Mouse (Mus musculus) E14TG2a.4 (cell line): ENCODE data around the gene Esyt2.

Experiments
- H3K27me3 ChIP-seq: 2 replicates; pipeline ENCODE4 v1.6.1; 2014; ENCODE audit warnings: low read length, control low read depth; ENCODE audit not compliant: insufficient read depth
- H3K36me3 ChIP-seq: 2 replicates; pipeline ENCODE4 v1.6.1; 2014; ENCODE audit warnings: low read length, control low read depth; ENCODE audit not compliant: insufficient read depth
- H3K4me1 ChIP-seq: replicated peaks from 2 replicates; pipeline ENCODE4 v1.6.1; 2014; ENCODE audit warnings: low read depth, low read length, control low read depth
- H3K4me3 ChIP-seq: replicated peaks from 2 replicates; pipeline ENCODE4 v1.5.1; 2014; ENCODE audit warnings: mild to moderate bottlenecking, low read length
- H3K9me3 ChIP-seq: 2 replicates; pipeline ENCODE4 v1.6.1; 2014; ENCODE audit warnings: low read length, control low read depth
- CTCF ChIP-seq: conservative IDR thresholded peaks from 2 replicates; pipeline ENCODE4 v1.5.1; 2014; ENCODE audit warnings: low read length
- NANOG ChIP-seq: IDR thresholded peaks from 2 replicates; pipeline ENCODE4 v1.6.1; 2014; ENCODE audit warnings: borderline replicate concordance, low read length, mixed read lengths
- POU5F1 ChIP-seq: IDR thresholded peaks from 2 replicates; pipeline ENCODE4 v1.6.1; 2014; ENCODE audit warnings: low read length, borderline replicate concordance

Esyt2 gene

DNA sequence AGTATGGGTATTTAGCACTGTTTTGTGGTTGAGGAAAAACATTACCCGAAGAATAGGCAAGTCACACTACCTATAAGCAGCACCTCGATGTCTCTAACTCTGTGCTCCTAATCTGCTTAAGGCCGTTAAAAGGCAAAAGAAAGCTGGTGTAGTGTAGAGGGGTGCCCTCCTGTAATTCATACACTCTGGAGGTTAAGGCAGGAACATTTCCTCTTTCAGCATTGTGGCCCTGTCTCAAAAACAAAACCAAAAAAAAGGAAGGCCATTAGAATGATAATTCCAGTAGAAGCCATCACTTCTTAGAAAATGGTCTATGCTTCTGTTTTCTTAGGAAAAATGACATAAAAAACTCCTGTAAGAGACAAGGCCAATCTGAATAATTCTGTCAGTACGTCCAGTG, 70.0 kb downstream of the Esyt2 start:
- Histone ChIP-seq H3K4me3 (no peak overlapping the region), H3K9me3 (no peaks in the 10 kb centered on the region), H3K27me3 (no peaks in the 10 kb centered on the region), H3K4me1 (no peaks in the 10 kb centered on the region), H3K36me3 (peaks cover 32% of the 10 kb centered on the region)
- TF ChIP-seq CTCF (no peak), POU5F1 (no peak), NANOG (no peak)

DNA sequence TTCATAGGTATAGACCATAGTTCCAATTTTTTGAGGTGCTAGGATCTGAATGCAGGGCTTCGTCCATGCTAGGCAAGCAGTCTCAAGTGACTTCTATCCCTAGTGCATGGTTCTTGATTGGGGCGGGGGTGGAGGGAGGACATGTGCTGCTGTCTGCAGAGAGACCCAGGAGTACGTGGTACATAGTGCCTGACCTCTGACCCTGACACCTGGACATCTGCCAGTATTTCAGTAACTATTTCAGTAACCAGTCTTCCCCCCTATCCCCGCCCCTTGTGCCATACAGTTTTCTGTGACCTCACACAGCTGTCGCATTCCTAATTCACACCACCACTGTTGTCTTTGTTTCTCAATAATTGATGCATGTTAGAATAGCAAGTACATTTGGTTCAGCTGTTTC, 71.4 kb downstream of the Esyt2 start:
- peaks cover 27% of the 10 kb centered on the region for H3K36me3 ChIP-seq
- no peaks in the 10 kb centered on the region for H3K4me1 ChIP-seq
- no peak for TF ChIP-seq POU5F1
- no peak for TF ChIP-seq NANOG
- TF ChIP-seq CTCF, result no peak

DNA sequence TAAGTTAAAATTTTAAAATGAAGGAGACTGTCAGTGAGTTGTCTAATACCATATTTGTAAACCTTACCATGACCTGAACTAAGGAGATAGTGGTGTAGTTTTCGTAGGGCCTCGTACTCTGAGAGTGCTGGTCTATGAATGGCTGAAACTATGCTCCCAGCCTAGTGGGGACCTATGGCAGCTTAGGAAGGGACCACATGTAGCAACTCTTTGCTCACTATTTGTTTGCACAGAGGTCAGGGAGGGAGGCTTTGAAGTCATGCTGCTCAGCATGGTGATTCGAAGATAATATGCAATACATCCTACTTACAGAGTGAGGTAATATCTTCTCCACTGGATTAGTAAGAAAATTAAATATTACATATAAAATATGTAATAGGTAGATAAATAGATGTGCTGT, 73.7 kb downstream of the Esyt2 start:
- peaks cover 22% of the 10 kb centered on the region for H3K36me3 ChIP-seq

More for the DNA sequence above, 71.4 kb downstream of the Esyt2 start:
- Histone ChIP-seq H3K4me3 (no peak overlapping the region), H3K9me3 (no peaks in the 10 kb centered on the region), H3K27me3 (no peaks in the 10 kb centered on the region)

DNA sequence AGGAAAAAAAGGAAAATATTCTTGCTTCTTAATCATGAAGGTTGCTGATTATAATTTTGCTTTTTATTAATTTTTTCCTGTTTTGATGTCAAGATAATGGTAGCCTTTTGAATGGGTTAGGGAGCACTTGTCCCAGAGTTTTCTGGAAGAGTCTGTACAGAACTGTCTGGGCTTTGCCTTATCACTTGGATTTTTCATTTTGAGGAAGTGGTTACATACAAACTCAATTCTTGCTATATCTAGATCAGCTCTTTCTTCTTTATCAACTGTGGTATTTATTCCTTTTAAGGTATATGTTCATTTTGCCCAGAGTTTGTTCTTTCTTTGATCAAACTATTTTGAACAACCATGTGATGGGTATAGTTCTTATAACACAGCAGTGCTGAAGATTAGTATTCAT, 81.1 kb downstream of the Esyt2 start:
- no peaks in the 10 kb centered on the region for H3K27me3 ChIP-seq
- peaks cover 34% of the 10 kb centered on the region for H3K36me3 ChIP-seq
- TF ChIP-seq NANOG (no peak), CTCF (no peak), POU5F1 (no peak)
- no peaks in the 10 kb centered on the region for H3K9me3 ChIP-seq
- no peaks in the 10 kb centered on the region for H3K4me1 ChIP-seq
- no peak overlapping the region for H3K4me3 ChIP-seq

More for the DNA sequence above, 73.7 kb downstream of the Esyt2 start:
- TF ChIP-seq POU5F1 (no peak), CTCF (no peak), NANOG (no peak)
- Histone ChIP-seq H3K9me3 (no peaks in the 10 kb centered on the region), H3K4me1 (no peaks in the 10 kb centered on the region), H3K27me3 (no peaks in the 10 kb centered on the region), H3K4me3 (no peak overlapping the region)

DNA sequence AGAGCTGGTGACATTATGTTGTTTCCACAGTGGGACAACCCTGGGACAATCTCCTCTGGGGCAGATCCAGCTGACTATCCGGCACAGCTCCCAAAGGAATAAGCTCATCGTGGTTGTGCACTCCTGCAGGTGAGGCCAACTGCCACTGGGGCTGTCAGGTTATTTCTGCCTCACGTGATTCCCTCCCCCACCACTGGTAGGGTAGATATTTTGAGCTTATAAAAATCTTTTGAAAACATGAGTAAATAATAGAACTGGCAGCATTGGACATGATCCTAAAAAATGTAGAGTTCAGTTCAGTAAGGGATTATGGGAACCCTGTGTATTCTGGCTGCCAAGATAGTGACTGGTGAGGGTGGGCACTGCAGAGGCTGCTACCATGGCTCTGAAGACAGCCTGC, 85.9 kb downstream of the Esyt2 start:
- H3K4me3 ChIP-seq, result no peak overlapping the region
- TF ChIP-seq CTCF, result no peak
- no peaks in the 10 kb centered on the region for H3K4me1 ChIP-seq
- no peaks in the 10 kb centered on the region for H3K9me3 ChIP-seq
- H3K36me3 ChIP-seq, result peaks cover 60% of the 10 kb centered on the region
- no peaks in the 10 kb centered on the region for H3K27me3 ChIP-seq

GRCm38 (mm10) chr12:116367346-116367745, 86.3 kb downstream of the Esyt2 start:
- TF ChIP-seq CTCF (no peak), POU5F1 (no peak), NANOG (no peak)
- H3K27me3 ChIP-seq, result no peaks in the 10 kb centered on the region
- H3K4me3 ChIP-seq, result no peak overlapping the region
- H3K9me3 ChIP-seq, result no peaks in the 10 kb centered on the region
- no peaks in the 10 kb centered on the region for H3K4me1 ChIP-seq
- H3K36me3 ChIP-seq, result peaks cover 60% of the 10 kb centered on the region

DNA sequence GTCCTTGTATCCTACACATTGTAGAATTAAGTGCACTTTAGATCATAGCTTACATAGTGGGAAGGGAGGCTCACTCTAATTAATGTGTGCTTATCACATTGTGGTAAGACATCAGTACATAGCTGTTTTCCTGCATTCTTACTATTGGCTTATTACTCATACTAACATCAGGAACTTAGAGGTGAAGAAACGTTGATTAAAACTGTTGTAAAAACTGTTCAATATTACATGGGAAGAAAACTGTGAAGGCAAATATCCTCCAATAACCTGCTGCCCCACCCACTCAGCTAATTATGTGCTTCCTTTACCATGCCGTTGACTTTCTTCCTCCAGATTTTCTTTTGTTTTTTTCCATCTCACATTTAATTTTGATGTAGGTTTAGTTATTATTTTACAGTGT, 87.9 kb downstream of the Esyt2 start:
- Histone ChIP-seq H3K4me3 (no peak overlapping the region), H3K9me3 (no peaks in the 10 kb centered on the region), H3K27me3 (no peaks in the 10 kb centered on the region), H3K36me3 (peaks cover 52% of the 10 kb centered on the region), H3K4me1 (no peaks in the 10 kb centered on the region)
- TF ChIP-seq POU5F1, result no peak
- TF ChIP-seq CTCF, result no peak
- TF ChIP-seq NANOG, result no peak

GRCm38 (mm10) chr12:116383101-116383500, 102.1 kb downstream of the Esyt2 start:
- H3K4me1 ChIP-seq, result no peaks in the 10 kb centered on the region
- no peaks in the 10 kb centered on the region for H3K27me3 ChIP-seq
- peaks cover 11% of the 10 kb centered on the region; the same call in 1 of the 2 replicates for H3K36me3 ChIP-seq
- H3K9me3 ChIP-seq, result peaks cover 66% of the 10 kb centered on the region
- no peak overlapping the region for H3K4me3 ChIP-seq
- no peak for TF ChIP-seq CTCF
- TF ChIP-seq POU5F1, result no peak

GRCm38 (mm10) chr12:116383995-116384394, 103.0 kb downstream of the Esyt2 start:
- Histone ChIP-seq H3K4me3 (no peak overlapping the region), H3K36me3 (peaks cover 11% of the 10 kb centered on the region; the same call in 1 of the 2 replicates)

More at GRCm38 (mm10) chr12:116383995-116384394, 103.0 kb downstream of the Esyt2 start:
- Histone ChIP-seq H3K4me1 (no peaks in the 10 kb centered on the region), H3K27me3 (no peaks in the 10 kb centered on the region), H3K9me3 (peaks cover 61% of the 10 kb centered on the region)
- no peak for TF ChIP-seq NANOG
- TF ChIP-seq POU5F1, result no peak
- TF ChIP-seq CTCF, result no peak
